Mouse (Mus musculus) embryonic facial prominence, embryonic 13.5 days (tissue): ENCODE measurements at regions not wholly inside any gene's neighbourhood (a gene's known extent, or its start where the extent isn't known, plus 50 kb on each side); places are given as distances from the start of the nearest gene placed in this dataset.

Experiments used
- ATAC-seq: fragments of 200-750 bp; cut with Nextera tagmentation; 2 replicates; pipeline ENCODE4 v1.8.0; 2017; ENCODE audit warnings: low read depth; ENCODE audit not compliant: insufficient number of reproducible peaks, insufficient read depth, low FRiP score, low TSS enrichment
- H3K27ac ChIP-seq: fragments of 300-500 bp; sonication (generic); 2 replicates; pipeline ENCODE4 v1.5.1; 2015; ENCODE audit warnings: moderate library complexity, mild to moderate bottlenecking, inconsistent platforms
- H3K27me3 ChIP-seq: fragments of 300-500 bp; sonication (generic); 2 replicates; pipeline ENCODE4 v1.6.1; 2015; ENCODE audit warnings: mild to moderate bottlenecking, inconsistent platforms
- H3K36me3 ChIP-seq: fragments of 300-500 bp; sonication (generic); 2 replicates; pipeline ENCODE4 v1.6.1; 2015; ENCODE audit warnings: mild to moderate bottlenecking, inconsistent platforms
- H3K4me1 ChIP-seq: fragments of 300-500 bp; sonication (generic); 2 replicates; pipeline ENCODE4 v1.6.1; 2015; ENCODE audit warnings: inconsistent platforms
- H3K4me2 ChIP-seq: fragments of 300-500 bp; sonication (generic); 2 replicates; pipeline ENCODE4 v1.6.1; 2015; ENCODE audit warnings: moderate library complexity, mild to moderate bottlenecking, inconsistent platforms
- H3K4me3 ChIP-seq: fragments of 300-500 bp; sonication (generic); 2 replicates; pipeline ENCODE4 v1.5.1; 2015; ENCODE audit warnings: mild to moderate bottlenecking, inconsistent platforms
- H3K9ac ChIP-seq: fragments of 300-500 bp; sonication (generic); 2 replicates; pipeline ENCODE4 v1.6.1; 2015; ENCODE audit warnings: mild to moderate bottlenecking, inconsistent platforms
- H3K9me3 ChIP-seq: fragments of 300-500 bp; sonication (generic); 2 replicates; pipeline ENCODE4 v1.6.1; 2016; ENCODE audit warnings: inconsistent platforms
- WGBS: fragments of 180-500 bp; shearing (Covaris S2); methylation state at CpG from one replicate; pipeline ENCODE4 v1.1.7; 2015; ENCODE audit warnings: mixed read lengths; 5-methylcytosine and 5-hydroxymethylcytosine counted together

DNA sequence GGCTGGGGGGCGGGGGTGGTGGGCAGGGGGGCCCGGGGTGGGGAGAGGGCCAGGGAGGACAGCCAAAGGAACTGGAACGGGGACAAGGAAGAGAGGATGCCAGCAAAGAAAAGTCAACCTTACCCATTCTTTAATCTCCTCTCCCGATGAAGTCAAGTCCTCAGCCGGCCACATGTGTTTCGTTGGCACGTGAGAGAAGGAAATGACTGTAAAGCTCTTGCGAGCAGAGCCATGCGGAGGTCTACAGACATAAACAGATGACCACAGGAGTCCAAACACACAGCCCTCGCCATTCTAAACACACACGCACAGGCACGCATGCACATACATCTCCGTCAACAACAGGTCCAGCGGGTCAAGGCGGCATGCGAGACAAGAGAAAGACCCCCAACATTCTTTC, 68.5 kb upstream of the Tbx3 start:
- Histone ChIP-seq H3K4me2 (no peak overlapping the region), H3K9ac (no peak overlapping the region), H3K4me1 (peaks cover 31% of the 10 kb centered on the region), H3K27ac (no peak overlapping the region), H3K4me3 (no peak overlapping the region), H3K9me3 (peaks cover 6% of the 10 kb centered on the region; the same call in 1 of the 2 replicates), H3K27me3 (no peaks in the 10 kb centered on the region), H3K36me3 (no peaks in the 10 kb centered on the region)
- ATAC-seq = no peak
- WGBS = 88% methylated on average over 16 of the region's 16 CpGs

DNA sequence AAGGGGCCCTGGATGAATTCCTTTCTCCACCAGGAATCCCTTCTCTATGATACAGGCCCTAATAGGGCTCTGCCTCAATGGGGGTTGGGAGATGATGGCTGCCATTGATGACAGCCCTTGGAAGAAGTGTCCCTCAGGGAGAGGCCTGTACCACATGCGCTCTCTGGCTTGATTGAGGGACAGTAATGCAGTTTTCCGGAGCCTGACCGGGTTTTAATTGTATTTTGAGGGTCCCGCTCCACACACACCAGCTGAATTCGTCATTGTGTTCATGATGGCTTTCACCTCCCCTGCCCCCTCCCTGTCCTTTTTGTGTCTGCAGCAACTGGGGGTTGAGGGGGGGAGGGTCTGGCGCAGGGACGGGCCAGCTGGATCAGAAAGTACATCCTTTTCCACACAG, 65.0 kb upstream of the Tbx3 start:
- no peak overlapping the region for H3K9ac ChIP-seq
- WGBS = 53% methylated on average over 7 of the region's 7 CpGs
- H3K9me3 ChIP-seq = peaks cover 6% of the 10 kb centered on the region; the same call in 1 of the 2 replicates
- H3K27ac ChIP-seq = no peak overlapping the region
- no peak for ATAC-seq
- peaks cover 20% of the 10 kb centered on the region for H3K4me1 ChIP-seq
- H3K27me3 ChIP-seq = 0 out of 2 replicates have a peak, but pooled peaks cover 3% of the 10 kb centered on the region
- H3K4me2 ChIP-seq = no peak overlapping the region
- no peak overlapping the region for H3K4me3 ChIP-seq
- H3K36me3 ChIP-seq = no peaks in the 10 kb centered on the region

DNA sequence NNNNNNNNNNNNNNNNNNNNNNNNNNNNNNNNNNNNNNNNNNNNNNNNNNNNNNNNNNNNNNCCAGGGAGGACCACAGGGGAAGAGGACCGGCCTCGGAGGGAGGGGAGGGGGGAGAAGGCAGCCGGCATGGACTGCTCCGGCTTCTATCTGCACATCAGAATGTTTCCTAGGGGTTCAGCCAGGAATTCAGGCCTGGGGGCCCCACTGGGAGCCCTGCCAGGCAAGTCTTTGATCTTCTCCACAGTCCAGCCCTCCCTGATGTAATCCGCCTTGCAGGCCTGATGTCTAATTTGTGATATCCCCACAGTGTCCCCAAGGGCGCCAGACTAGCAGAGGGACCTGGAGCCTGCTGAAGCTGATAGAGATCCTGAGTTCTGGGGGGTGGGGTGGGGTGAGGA, 57.1 kb upstream of the Tbx3 start:
- Histone ChIP-seq H3K36me3 (no peaks in the 10 kb centered on the region), H3K27ac (no peak overlapping the region)

GRCm38 (mm10) chr5:119613981-119614770, 56.3 kb upstream of the Tbx3 start:
- H3K4me2 ChIP-seq = no peak overlapping the region
- H3K27ac ChIP-seq = no peak overlapping the region
- peaks cover 56% of the 10 kb centered on the region for H3K4me1 ChIP-seq
- H3K9ac ChIP-seq = no peak overlapping the region
- ATAC-seq = no peak
- no peaks in the 10 kb centered on the region for H3K36me3 ChIP-seq
- H3K9me3 ChIP-seq = no peaks in the 10 kb centered on the region
- 89% methylated on average over 10 of the region's 10 CpGs for WGBS
- H3K4me3 ChIP-seq = no peak overlapping the region
- H3K27me3 ChIP-seq = no peaks in the 10 kb centered on the region

More for the DNA sequence above, 57.1 kb upstream of the Tbx3 start:
- 18% methylated on average over 6 of the region's 6 CpGs for WGBS
- Histone ChIP-seq H3K4me3 (no peak overlapping the region), H3K9me3 (no peaks in the 10 kb centered on the region), H3K27me3 (0 out of 2 replicates have a peak, but pooled peaks cover 3% of the 10 kb centered on the region), H3K9ac (no peak overlapping the region), H3K4me2 (no peak overlapping the region), H3K4me1 (peaks cover 58% of the 10 kb centered on the region)
- ATAC-seq = no peak; the same call in 1 of the 2 replicates

DNA sequence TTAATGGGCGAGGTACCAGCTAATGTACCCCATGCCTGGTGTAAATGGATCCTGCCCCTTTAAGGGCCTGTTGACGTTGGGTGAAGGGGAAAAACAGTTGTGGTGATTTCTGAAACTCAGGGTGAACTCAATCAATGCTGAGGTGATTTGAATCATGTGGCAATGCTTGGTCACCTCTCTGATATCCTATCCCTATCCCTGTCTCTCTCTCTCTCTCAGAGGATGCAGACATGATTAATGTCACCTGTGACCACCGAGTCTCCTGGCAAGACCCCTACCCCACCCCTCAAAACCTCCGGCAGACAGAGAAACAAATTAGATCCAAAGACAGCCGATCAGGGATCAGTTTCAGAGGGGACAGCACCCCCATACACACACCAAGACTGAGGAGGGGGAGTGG, 54.8 kb upstream of the Tbx3 start:
- WGBS = 14% methylated on average over 5 of the region's 5 CpGs
- no peak for ATAC-seq
- no peak overlapping the region for H3K4me2 ChIP-seq
- H3K27me3 ChIP-seq = no peaks in the 10 kb centered on the region
- H3K9ac ChIP-seq = no peak overlapping the region
- no peaks in the 10 kb centered on the region for H3K9me3 ChIP-seq
- H3K4me3 ChIP-seq = no peak overlapping the region
- no peaks in the 10 kb centered on the region for H3K36me3 ChIP-seq
- H3K27ac ChIP-seq = no peak overlapping the region
- H3K4me1 ChIP-seq = peaks cover 60% of the 10 kb centered on the region

DNA sequence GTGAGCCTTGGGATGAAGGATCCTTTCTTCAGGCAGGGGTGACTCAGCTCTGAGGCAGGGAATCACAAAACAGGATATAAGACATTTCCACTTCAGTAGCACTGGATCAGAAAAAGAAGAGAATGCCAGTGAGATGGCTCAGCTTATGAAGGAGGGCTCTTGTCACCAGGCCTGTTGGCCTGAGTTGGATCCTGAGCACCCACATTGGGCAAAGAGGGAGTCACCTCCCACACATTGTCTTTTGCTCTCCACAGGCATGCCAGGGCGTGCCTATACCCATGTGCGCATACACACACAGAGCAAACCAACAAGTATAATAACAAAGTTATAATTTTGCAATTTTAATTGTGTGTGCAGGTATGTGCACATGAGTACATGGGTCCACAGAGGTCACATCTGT, 52.6 kb upstream of the Tbx3 start:
- ATAC-seq = no peak
- Histone ChIP-seq H3K4me2 (no peak overlapping the region), H3K9ac (no peak overlapping the region), H3K27ac (no peak overlapping the region), H3K27me3 (no peaks in the 10 kb centered on the region), H3K9me3 (no peaks in the 10 kb centered on the region), H3K4me1 (peaks cover 53% of the 10 kb centered on the region), H3K4me3 (no peak overlapping the region), H3K36me3 (no peaks in the 10 kb centered on the region)
- WGBS = 94% methylated on average over 2 of the region's 2 CpGs

DNA sequence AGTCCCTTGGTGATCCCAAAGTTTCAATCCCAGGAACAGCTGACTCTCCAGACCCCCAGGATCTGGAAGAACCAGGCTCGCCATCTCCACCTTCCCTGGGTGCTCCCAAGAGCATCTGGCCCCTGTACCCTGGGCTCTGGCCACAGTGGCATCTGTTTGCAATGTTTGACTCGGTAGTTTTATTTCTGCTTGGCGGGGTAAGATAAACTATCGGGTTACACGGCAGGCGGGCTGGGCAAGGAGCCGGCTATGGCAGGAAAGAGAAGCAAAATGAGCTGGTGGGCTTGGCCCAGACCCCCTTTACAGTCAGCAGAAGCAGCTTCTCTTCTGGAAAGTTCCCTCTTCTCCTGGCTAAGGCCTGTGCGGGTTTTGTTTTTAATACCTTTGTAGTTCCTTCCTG, 50.6 kb upstream of the Tbx3 start:
- 5% methylated on average over 8 of the region's 8 CpGs for WGBS
- Histone ChIP-seq H3K9ac (no peak overlapping the region), H3K4me3 (no peak overlapping the region), H3K27ac (peak overlapping the region; percentile 69), H3K36me3 (no peaks in the 10 kb centered on the region), H3K4me1 (peaks cover 48% of the 10 kb centered on the region), H3K4me2 (peak overlapping the region; percentile 26), H3K27me3 (peaks cover 5% of the 10 kb centered on the region), H3K9me3 (no peaks in the 10 kb centered on the region)
- no peak for ATAC-seq
